Mouse (Mus musculus) heart, adult 18-20 months (tissue): Measurements from ENCODE around the gene Aqr. TPM values are rescaled to one million over a fixed set of nuclear protein-coding genes. Genes with fewer than 3 reads are reported as not detected.
"Not testable (repeated sequence)": the region's sequence is repeated elsewhere in the genome, so short reads cannot be mapped to it uniquely, and the experiment has no call there.

Source experiments
- DNase-seq, 2 experiments: peaks; one replicate each; pipeline ENCODE4 v3.0.0; 2021 to 2022; ENCODE audit warnings: mixed read lengths in 1 of 2
- long read RNA-seq, 2 experiments: library from polyadenylated mRNA; stranded (forward); transcript quantifications; one replicate each; pipeline ENCODE4 v2.0.0; 2021
- total RNA-seq, 2 experiments: library from RNA; stranded (reverse); gene quantifications; 2 replicates each; pipeline ENCODE4 v1.2.3; 2021

Aqr gene
- 10 to 100 TPM; 17.2 to 20.5 TPM for total RNA-seq
- long read RNA-seq, experiment 1, full-length matches to known transcripts, result 4 of 6 reads
- long read RNA-seq, experiment 1, partial matches to known transcripts, result 1 of 6 reads
- long read RNA-seq, experiment 1, other reads (novel, unspliced or antisense), result 1 of 6 reads
- long read RNA-seq, experiment 2, full-length matches to known transcripts, result 7 of 10 reads
- long read RNA-seq, experiment 2, partial matches to known transcripts, result 3 of 10 reads
- long read RNA-seq, experiment 2, other reads (novel, unspliced or antisense), result 0 of 10 reads

- not testable (repeated sequence) for DNase-seq
These were observed at the start of gene Aqr for GRCm38 (mm10) chr2:114186924-114187323. Gene Aqr (minus strand): TSS chr2:114187024.

DNA sequence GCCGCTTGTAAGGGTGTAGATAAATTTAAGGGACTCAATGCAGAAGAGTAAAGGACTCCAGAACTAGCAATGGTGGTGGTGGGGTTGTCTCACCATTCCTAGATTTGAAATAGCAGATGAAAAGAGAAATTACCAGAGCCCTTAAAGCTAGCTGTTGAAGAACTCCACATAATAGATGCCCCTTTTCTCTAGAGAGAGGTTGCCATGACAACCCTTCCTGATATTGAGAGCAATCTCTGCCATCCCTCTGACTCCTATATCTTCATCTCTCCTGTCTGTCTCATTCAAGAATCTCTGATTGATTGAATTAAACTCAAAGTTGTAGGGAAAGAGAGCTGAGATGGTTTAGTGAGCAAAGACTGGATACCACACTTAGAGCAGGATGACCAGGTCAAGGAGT is 49.7 kb upstream of the Aqr start:
- no peak for DNase-seq

DNA sequence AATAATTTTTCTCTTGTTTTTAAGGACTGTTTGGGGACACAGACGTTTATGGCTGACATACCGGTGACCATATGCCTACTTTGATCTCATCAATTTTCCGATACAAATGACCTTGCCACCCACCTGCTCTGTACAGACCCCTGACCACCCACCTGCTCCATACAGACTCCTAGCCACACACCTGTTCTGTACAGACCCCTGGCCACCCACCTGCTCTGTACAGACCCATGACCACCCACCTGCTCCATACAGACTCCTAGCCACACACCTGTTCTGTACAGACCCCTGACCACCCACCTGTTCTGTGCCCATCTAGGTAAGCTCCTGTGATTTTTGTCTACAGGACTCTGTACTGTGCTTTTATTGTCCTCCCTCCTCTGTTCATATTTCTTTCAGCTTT is 48.8 kb upstream of the Aqr start:
- no peak for DNase-seq

GRCm38 (mm10) chr2:114231248-114231647 is 44.4 kb upstream of the Aqr start:
- no peak for DNase-seq

GRCm38 (mm10) chr2:114228672-114229071 is 41.8 kb upstream of the Aqr start:
- no peak for DNase-seq

GRCm38 (mm10) chr2:114205036-114205435 is 18.2 kb upstream of the Aqr start:
- no peak for DNase-seq

DNA sequence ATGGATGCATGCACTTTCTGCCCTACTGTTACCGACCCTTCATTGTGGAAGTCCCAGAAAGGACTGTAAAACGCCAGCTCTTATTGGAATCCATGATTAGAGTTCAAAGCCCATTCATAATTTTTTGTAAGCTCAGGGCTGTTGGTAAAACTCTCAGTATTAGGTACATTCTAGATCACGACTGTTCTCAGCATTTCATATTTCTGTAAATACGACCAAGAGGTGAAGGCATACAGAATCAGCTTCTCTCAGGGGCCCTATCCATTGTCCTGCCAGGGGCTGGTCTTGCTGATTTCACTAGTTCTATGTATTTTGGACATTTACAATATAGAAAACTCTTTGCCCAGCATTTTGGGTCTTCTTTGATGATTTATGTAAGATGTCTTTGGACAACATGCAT is 14.8 kb upstream of the Aqr start:
- no peak for DNase-seq

GRCm38 (mm10) chr2:114200932-114201559 is 14.2 kb upstream of the Aqr start, which contains the start of gene Zfp770:
Gene Zfp770 (minus strand): TSS chr2:114201469.
- peak; percentile 80 to 89 for DNase-seq

DNA sequence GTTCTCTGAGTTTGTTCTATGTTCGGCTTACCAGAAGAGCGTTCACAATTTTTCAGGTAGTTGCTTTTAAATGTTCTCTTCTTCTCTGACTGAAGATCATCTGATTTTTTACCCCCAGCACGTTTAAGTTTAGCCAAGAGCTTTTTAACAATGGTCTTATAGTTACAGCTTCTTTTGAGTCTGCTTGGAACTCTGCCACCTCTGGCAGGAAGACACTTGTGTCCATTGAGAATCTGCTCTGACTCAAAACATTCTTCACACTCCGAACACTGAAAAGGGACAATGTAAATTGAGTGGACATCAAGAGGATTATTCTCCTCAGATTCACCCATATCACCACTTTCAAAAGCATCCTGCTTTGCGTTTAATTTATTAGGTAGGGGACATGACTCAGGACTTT is 9.6 kb upstream of the Aqr start:
- no peak for DNase-seq

DNA sequence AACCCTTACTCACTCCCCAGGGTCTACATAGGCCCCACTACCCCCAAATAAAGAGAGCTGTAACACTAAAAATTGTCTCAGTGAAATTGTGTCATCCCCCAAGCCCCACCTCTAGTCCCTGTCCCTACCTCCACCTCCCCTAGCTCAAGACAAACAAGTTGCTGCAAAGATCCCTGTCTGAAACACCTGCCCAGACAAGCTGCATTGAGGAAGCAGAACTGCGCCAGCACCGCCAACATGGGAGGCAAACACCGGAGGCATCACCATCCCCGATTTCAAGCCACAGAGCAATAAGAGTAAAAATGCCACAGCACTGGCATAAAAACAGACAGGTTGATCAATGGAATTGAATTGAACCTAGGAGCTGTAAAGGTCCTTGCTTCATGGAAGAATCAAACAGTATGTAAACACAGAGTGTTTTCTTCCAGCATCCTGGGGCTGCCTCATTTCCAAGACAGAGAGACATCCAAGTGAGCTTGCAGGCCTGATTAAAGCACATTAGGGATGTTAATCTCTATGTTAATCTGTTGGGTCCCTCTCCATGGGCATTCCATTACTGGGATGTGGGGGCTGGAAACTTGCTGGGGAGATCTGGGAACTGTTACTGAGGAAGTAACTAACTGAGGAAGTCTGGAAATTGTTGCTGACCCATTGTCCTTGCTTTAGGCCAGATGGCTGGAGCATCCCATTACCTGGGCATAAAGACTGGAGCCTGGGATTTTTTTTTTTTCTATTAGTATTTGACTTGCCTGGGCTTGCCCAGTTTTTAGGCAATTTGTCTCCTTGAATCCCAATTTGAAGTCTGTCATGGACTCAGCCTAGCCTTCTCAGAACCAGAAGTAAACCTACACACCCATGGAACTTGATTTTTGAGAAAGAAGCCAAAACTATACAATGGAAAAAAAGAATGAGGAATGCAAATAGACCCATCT is 8.8 kb downstream of the Aqr start:
- no peak for DNase-seq

DNA sequence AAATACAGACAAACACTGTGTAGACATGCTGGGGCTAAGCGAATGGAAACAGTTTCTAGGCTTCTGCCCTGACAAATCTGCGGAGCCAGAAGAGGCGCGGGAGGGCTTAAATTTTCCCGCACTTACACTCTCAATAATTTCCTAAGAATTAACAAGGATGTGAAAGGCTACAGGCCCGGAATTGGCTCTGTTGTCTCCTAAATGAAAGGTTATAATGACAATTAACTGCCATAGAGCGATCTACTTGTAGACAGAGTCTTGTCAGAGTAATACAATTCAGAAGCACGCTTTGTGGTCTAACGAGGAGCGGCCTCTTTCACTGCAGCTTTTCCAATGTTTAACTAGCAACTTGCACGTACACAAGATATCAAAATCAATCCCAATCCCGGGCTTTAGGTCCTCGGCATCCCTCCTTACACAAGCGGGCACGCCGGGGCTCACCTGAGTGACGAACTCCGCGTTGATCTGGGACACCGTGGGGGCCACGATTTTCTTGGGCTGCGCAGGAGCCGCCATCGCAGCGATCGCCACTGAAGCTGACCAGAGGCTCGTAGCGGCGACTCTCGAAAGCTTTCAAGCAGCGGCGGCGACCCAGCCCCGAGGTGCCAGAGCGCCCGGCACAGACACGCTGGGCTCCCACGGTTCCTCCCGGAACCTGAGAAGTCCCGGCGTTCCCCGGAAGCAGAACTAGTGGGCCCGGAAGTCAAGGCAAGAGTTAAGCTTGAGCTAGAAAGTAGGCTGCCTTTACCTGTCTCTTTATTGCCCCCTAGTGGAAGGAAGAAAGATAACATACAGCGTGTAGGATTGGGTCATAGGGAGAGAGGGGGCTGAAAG is 12.0 kb downstream of the Aqr start:
- peak; percentile 87 to 91 for DNase-seq

- no peak for DNase-seq
These were observed 13.6 kb downstream of the Aqr start for GRCm38 (mm10) chr2:114173248-114173647.

DNA sequence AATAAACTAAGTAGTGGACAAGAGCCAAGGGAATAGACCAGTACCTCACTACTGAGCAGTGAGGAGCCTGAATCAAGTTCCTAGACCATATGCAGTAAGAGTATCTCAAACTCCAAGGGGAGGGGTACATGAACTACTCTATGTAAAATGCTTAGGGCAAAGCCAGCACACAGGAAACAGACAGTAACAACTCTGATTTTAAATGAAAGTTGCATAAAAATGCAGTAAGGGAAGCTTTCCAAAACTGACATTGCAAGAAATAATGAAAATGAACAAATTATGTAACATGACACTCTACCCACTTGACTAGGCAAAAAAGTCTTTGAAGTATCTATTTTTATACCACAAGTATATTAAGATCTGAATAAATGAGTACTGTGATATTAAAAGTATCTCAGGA is 19.0 kb downstream of the Aqr start:
- DNase-seq, result no peak

DNA sequence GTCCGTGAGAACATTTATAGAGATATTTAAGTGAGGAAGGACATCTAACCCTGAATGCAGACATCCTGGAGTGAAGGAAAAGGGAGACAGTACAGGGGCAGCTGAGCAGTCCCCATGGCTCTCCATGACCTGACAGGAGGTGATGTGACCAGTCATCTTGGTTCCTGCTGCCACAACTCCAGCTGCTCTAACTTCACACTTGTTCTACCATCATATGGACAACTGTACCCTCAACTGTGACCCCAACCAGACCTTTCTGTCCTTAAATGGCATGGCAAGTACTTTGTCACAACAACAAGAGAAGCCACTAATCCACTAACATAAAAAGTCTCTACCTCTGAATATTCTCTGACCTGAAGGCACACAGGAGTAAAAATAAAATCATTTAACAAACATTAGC is 24.8 kb downstream of the Aqr start:
- no peak for DNase-seq

- DNase-seq, result no peak
These were observed 29.5 kb downstream of the Aqr start for GRCm38 (mm10) chr2:114157345-114157744.

GRCm38 (mm10) chr2:114156639-114157038 is 30.2 kb downstream of the Aqr start:
- no peak for DNase-seq

GRCm38 (mm10) chr2:114153247-114153646 is 33.6 kb downstream of the Aqr start:
- no peak for DNase-seq

- no peak for DNase-seq
These were observed 39.9 kb downstream of the Aqr start for GRCm38 (mm10) chr2:114146864-114147458.

DNA sequence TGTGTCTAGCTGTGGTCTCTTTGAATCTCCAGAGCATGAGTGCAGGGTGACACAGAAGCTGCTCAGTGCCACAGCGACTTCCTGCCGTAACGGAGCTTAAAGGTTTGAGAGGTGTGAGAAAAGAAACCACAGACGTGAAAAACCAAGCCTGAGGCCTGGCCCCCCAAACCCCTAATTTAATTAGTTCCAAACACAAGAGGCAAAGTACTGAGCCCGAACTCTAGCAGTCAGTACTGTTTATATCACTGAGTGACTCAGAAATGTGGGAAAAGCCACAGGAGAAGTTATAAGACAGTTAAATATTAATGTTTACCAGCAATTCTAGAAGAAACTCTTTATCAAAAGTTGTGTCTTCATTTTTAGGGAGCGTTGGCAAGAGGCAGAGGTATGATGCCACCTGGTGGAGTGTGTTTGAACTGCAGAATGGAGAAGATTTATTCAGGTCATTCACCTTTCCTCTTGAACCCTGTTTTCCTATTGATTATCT is 41.5 kb downstream of the Aqr start:
- peak; percentile 16 to 69 for DNase-seq

GRCm38 (mm10) chr2:114144915-114145314 is 41.9 kb downstream of the Aqr start:
- DNase-seq, result no peak

DNA sequence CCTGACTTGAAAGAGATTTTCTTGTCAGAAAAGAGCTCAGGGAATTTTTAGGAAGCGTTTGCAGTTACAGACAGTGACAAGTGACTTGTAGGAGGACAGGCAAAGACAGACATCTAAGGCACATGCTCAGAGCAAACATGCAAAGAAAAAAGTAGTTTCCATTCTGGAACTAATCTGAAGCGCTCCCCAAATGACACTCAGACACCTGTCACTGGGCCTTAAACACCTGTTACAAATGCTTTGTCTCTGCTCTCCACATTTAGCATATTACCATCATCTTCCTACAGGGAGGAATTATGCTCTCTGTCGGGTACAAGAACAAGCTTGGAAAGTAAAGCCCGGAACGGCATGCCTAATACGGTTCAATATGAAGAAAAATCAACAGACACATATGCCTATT is 43.0 kb downstream of the Aqr start:
- no peak for DNase-seq
